Mouse (Mus musculus): ENCODE results near the gene Ntn5.

DNA sequence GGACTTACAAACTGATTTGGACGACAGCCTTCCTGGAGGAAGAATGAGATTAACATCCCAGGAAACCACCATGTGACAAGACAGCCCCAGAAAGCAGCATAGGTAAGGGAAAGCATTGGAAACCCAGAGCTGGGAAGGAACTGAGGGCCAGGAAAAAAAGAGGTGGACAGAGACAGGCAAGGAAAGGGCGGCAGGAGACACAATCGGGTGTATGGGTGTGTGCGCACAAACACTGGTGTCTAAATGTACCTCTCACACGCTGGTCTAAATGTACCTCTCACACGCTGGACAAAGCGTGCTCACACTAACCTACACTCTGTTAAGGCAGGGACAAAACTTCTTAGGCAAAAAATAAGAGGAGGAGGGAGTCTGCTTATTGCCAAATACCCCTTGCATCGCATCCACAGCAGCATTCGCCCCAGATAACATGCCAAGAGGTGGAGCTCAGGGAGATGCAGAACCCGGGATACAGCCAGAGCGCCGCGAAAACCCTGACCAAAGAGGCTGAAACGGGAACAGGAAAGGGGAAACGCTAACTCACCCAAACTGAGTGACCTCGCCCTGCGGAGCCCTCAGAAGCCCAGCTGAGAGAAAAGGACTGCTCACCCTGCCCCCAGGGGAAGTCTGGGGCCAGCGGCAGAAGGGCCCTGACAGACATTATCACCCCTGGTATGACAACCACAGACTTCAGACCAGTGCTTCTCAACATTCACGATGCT, 32.1 kb downstream of the Ntn5 start:
- TF ChIP-seq POLR2A (IDR thresholded peaks at IDR 0.05; ENCODE audit: borderline replicate concordance, extremely low read depth, low read depth, low read length), result no peak
- no peak for TF ChIP-seq CTCF (IDR thresholded peaks at IDR 0.05; ENCODE audit: insufficient read depth, low read length)
